Mouse (Mus musculus): ENCODE results near the gene Sall1. TPM values are rescaled to one million over a fixed set of nuclear protein-coding genes. Genes with fewer than 3 reads are reported as not detected.

Gene Sall1
- total RNA-seq, 2 experiments from 2014 or later = not detected

DNA sequence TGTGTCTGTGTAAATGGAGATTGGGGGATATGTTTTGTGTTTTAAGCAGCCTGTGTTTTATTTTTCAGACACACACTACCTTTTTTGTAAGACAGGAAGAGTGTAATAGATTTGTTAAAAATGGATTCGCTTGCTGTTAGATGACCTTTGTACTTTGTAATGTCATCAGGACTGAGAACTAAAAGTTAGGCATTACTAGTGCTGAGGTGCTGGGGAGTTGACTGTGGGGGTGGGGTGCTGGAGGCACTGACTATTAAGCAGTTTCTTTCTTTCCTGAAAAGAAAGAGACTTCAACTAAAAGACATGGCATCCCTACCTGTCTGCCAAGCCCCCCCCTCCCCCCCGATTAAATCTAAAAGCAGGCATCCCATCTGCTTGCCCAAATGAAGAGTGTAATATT lies 39.9 kb downstream of the Sall1 start:
- ATAC-seq (replicated peaks; ENCODE audit: low FRiP score, low TSS enrichment, poor library complexity, severe bottlenecking) = no peak

DNA sequence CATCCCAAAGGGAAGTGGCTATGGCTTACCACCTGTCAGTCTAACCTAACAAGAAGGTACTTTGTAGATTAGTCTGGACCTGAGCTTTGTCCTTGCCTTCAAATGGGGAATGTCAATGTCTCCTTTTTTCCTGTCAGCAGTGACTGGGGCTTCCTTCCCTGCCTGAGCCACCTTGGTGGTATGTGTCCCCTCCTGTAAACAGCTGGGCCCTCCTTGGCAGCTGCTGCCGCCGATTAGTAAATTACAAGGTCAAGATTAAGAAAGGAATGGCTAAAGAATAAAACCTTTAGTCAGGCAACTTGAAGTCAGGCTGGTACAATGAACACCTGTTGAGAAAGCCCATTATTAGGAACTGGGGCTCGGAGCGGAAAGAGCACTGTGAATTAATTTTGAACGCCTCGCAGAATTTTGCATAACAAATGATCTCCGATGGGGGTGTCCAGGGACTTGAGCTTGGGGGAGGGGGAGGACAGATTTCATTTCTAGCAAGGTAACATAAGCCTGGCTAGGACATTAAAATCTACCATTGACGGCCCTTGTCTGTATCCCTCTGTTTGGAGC lies 40.5 kb downstream of the Sall1 start:
- no peak for ATAC-seq (replicated peaks; ENCODE audit: low FRiP score, low TSS enrichment, poor library complexity, severe bottlenecking)

DNA sequence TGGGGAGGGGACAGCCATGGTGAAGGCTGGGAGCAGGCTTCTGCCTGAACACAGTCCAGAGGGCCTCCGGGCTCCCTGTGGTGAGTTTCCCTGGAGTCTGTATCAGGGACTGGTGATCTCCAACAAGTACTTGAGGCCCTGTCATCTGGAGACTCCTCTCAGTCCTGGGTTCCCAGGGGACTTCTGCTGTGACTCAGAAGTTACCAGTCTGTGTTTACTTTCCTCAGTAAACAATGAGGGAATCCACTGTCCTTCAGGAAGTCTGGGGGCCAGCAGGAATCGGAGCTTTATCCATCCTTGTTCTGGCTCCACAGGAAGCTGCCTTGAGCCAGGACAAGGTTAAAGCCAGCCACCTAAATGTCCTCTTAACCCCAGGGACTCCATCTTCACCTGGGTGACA lies 41.8 kb downstream of the Sall1 start:
- ATAC-seq (replicated peaks; ENCODE audit: low FRiP score, low TSS enrichment, poor library complexity, severe bottlenecking) = no peak

DNA sequence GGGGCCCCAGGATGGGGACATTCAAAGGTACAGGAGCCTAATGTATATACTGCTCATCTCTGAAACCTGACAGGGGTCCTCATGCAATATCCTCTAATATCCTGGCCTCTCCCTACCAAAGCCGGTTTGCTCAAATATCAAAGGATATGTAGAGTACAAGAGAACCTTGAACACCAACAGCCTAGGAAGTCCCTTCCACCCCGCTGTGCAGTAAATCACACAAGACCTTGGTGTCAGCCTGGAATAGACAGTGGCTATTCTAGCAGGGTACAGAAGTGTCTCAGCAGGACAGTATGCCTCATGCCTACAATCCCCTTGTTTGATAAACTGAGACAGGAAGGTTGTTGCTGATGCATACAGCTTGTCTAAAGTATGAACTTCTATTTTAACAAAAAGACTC lies 46.7 kb downstream of the Sall1 start:
- ATAC-seq (replicated peaks; ENCODE audit: low FRiP score, low TSS enrichment, poor library complexity, severe bottlenecking) = no peak

DNA sequence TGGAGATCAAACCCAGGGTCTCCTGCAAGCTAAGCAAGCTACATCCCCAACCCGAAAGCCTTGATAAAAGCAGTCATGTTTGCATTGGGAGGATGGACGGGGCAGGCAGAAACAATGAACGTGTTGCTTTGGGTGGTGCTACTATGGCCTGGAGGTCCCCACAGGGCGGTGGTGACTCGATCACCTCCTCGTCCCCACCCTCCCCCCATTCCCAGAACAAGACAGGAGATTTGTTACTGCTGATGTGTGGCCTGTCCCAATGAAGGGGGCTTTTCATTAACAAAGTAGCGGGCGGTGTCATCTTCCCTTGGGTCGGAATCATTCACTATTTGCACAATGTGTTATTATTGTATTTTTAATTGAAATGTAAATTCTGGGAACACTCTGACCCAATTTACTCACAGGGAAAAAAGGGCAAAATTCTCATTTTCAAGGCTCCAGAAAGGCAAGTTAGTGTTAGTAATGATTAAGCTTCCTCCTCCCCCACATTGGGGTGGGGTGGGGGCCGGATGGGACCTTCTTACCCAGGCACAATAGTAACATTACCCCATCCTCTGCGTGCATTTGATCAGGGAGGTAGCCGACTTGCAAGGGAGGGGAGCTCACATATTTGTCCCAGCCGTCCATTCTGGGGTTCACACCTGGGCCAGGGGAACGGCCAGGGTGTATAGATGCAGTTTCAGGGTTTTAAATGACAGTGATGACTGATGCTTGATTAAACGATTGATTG lies 52.0 kb downstream of the Sall1 start:
- ATAC-seq (replicated peaks; ENCODE audit: low FRiP score, low TSS enrichment, poor library complexity, severe bottlenecking) = no peak

- no peak for ATAC-seq (replicated peaks; ENCODE audit: low FRiP score, low TSS enrichment, poor library complexity, severe bottlenecking)
Observed at GRCm38 (mm10) chr8:88991176-88991575, 52.8 kb downstream of the Sall1 start.

- ATAC-seq (replicated peaks; ENCODE audit: low FRiP score, low TSS enrichment, poor library complexity, severe bottlenecking) = no peak
Observed at GRCm38 (mm10) chr8:88989002-88989401, 55.0 kb downstream of the Sall1 start.

DNA sequence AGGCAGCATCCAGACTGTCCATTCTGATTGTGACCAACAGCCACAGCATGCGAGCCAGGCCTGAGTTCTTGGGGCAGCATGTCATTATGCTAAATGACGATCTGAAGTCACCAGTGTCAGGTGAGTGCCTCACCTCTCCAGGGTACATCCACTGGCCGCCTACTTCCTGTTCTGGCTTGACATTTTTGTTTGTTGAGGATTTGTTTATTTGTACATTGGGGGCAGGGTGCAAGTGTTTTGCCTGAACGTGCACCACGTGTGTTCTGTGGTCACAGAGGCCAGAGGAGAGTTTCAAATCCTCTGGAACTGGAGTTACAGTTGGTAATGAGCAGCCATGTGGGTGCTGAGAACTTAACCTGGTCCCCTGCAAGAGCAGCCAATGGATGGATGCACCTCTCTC lies 60.5 kb downstream of the Sall1 start:
- no peak for ATAC-seq (replicated peaks; ENCODE audit: low FRiP score, low TSS enrichment, poor library complexity, severe bottlenecking)
